Mouse (Mus musculus): ENCODE measurements around the gene Tcea2.

DNA sequence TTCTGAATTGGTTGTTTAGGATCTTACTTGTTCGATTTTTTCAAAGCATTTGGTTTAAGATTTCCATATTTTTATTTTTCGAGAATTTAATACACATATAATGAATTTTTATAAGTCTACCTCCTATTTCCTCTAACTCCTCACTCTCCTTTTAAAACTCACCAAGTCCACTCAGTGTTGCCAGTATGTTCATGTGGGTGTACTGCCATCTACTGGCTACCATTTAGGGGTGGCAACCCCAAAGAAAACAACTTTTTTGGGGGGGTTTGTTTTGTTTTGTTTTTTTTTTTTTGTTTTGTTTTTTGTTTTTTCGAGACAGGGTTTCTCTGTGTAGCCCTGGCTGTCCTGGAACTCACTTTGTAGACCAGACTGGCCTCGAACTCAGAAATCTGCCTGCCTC lies 26.6 kb downstream of the Tcea2 start:
- TF ChIP-seq CTCF (IDR thresholded peaks at IDR 0.05; ENCODE audit: low read depth, low read length) (no peak), POLR2A (IDR thresholded peaks at IDR 0.05; ENCODE audit: borderline replicate concordance, low read depth, low read length) (no peak)

Data from bone marrow macrophage, adult 2 months (primary cell).